Mouse (Mus musculus): Measurements from ENCODE around the gene Sipa1l2. TPM values are rescaled to one million over a fixed set of nuclear protein-coding genes. Genes with fewer than 3 reads are reported as not detected.
A peak's percentile ranks its signal among the peaks of the same experiment; 100 is the strongest.

Sipa1l2 gene
- polyA plus RNA-seq, 1 experiment from 2014 or later, result 24.9 TPM

GRCm38 (mm10) chr8:125449048-125449447 lies 120.6 kb downstream of the Sipa1l2 start:
- H3K9me3 ChIP-seq, result no peaks in the 10 kb centered on the region
- peaks cover 61% of the 10 kb centered on the region for H3K4me1 ChIP-seq
- no peaks in the 10 kb centered on the region for H3K27me3 ChIP-seq (ENCODE audit: insufficient read depth, poor library complexity, severe bottlenecking)
- 51% methylated on average over 6 of the region's 6 CpGs for WGBS
- H3K27ac ChIP-seq, result 0 out of 2 replicates have a peak overlapping the region, but pooled peaks have one; percentile 36
- peaks cover 77% of the 10 kb centered on the region for H3K36me3 ChIP-seq
- H3K4me3 ChIP-seq, result no peak overlapping the region
- DNase-seq (ENCODE audit: low spot score), result no peak

GRCm38 (mm10) chr8:125447543-125447942 lies 122.1 kb downstream of the Sipa1l2 start:
- peak overlapping the region; percentile 18; the same call in 1 of the 2 replicates for H3K27ac ChIP-seq
- DNase-seq (ENCODE audit: low spot score), result peak; percentile 85
- no peak overlapping the region for H3K4me3 ChIP-seq
- peaks cover 77% of the 10 kb centered on the region for H3K36me3 ChIP-seq
- no peaks in the 10 kb centered on the region for H3K9me3 ChIP-seq
- 58% methylated on average over 14 of the region's 14 CpGs for WGBS
- H3K27me3 ChIP-seq (ENCODE audit: insufficient read depth, poor library complexity, severe bottlenecking), result no peaks in the 10 kb centered on the region
- H3K4me1 ChIP-seq, result peaks cover 63% of the 10 kb centered on the region

GRCm38 (mm10) chr8:125446236-125446635 lies 123.4 kb downstream of the Sipa1l2 start:
- H3K4me3 ChIP-seq, result no peak overlapping the region
- peaks cover 70% of the 10 kb centered on the region for H3K4me1 ChIP-seq
- no peaks in the 10 kb centered on the region for H3K9me3 ChIP-seq
- no peaks in the 10 kb centered on the region for H3K27me3 ChIP-seq (ENCODE audit: insufficient read depth, poor library complexity, severe bottlenecking)
- H3K36me3 ChIP-seq, result peaks cover 77% of the 10 kb centered on the region
- no peak for DNase-seq (ENCODE audit: low spot score)
- H3K27ac ChIP-seq, result peak overlapping the region; percentile 67; the same call in 1 of the 2 replicates
- WGBS, result 80% methylated on average over 4 of the region's 4 CpGs

GRCm38 (mm10) chr8:125445225-125445609 lies 124.4 kb downstream of the Sipa1l2 start:
- peak overlapping the region; percentile 67; the same call in 1 of the 2 replicates for H3K27ac ChIP-seq
- DNase-seq (ENCODE audit: low spot score), result no peak
- WGBS, result 50% methylated on average over 3 of the region's 3 CpGs
- peaks cover 68% of the 10 kb centered on the region for H3K4me1 ChIP-seq
- no peaks in the 10 kb centered on the region for H3K9me3 ChIP-seq
- no peak overlapping the region for H3K4me3 ChIP-seq
- H3K27me3 ChIP-seq (ENCODE audit: insufficient read depth, poor library complexity, severe bottlenecking), result no peaks in the 10 kb centered on the region
- H3K36me3 ChIP-seq, result peaks cover 77% of the 10 kb centered on the region

- no peak overlapping the region for H3K4me3 ChIP-seq
- H3K27ac ChIP-seq, result peak overlapping the region; percentile 74; the same call in 1 of the 2 replicates
- peaks cover 62% of the 10 kb centered on the region for H3K4me1 ChIP-seq
- 75% methylated on average over 16 of the region's 16 CpGs for WGBS
- no peaks in the 10 kb centered on the region for H3K9me3 ChIP-seq
- DNase-seq (ENCODE audit: low spot score), result no peak
- no peaks in the 10 kb centered on the region for H3K27me3 ChIP-seq (ENCODE audit: insufficient read depth, poor library complexity, severe bottlenecking)
- peaks cover 77% of the 10 kb centered on the region for H3K36me3 ChIP-seq
Measured at GRCm38 (mm10) chr8:125444457-125445224, 125.0 kb downstream of the Sipa1l2 start.

GRCm38 (mm10) chr8:125435320-125436100 lies 134.1 kb downstream of the Sipa1l2 start:
- Histone ChIP-seq H3K9me3 (no peaks in the 10 kb centered on the region), H3K27me3 (ENCODE audit: insufficient read depth, poor library complexity, severe bottlenecking) (no peaks in the 10 kb centered on the region), H3K27ac (peak overlapping the region; percentile 56; the same call in 1 of the 2 replicates), H3K4me1 (peaks cover 51% of the 10 kb centered on the region), H3K36me3 (peaks cover 77% of the 10 kb centered on the region), H3K4me3 (no peak overlapping the region)
- DNase-seq (ENCODE audit: low spot score), result no peak
- 65% methylated on average over 7 of the region's 7 CpGs for WGBS

- Histone ChIP-seq H3K27me3 (ENCODE audit: insufficient read depth, poor library complexity, severe bottlenecking) (no peaks in the 10 kb centered on the region), H3K9me3 (no peaks in the 10 kb centered on the region), H3K27ac (peak overlapping the region; percentile 43; the same call in 1 of the 2 replicates), H3K4me3 (no peak overlapping the region), H3K4me1 (peaks cover 51% of the 10 kb centered on the region), H3K36me3 (peaks cover 73% of the 10 kb centered on the region)
- DNase-seq (ENCODE audit: low spot score), result no peak
- WGBS, result 57% methylated on average over 8 of the region's 8 CpGs
Measured at GRCm38 (mm10) chr8:125434151-125434550, 135.5 kb downstream of the Sipa1l2 start.

- Histone ChIP-seq H3K36me3 (peaks cover 57% of the 10 kb centered on the region), H3K4me3 (no peak overlapping the region), H3K9me3 (no peaks in the 10 kb centered on the region), H3K27ac (no peak overlapping the region), H3K27me3 (ENCODE audit: insufficient read depth, poor library complexity, severe bottlenecking) (no peaks in the 10 kb centered on the region), H3K4me1 (peaks cover 44% of the 10 kb centered on the region)
- WGBS, result 65% methylated on average over 3 of the region's 3 CpGs
- DNase-seq (ENCODE audit: low spot score), result no peak
Measured at GRCm38 (mm10) chr8:125431321-125431720, 138.3 kb downstream of the Sipa1l2 start.

- peaks cover 42% of the 10 kb centered on the region for H3K4me1 ChIP-seq
- WGBS, result 82% methylated on average over 5 of the region's 5 CpGs
- no peaks in the 10 kb centered on the region for H3K27me3 ChIP-seq (ENCODE audit: insufficient read depth, poor library complexity, severe bottlenecking)
- H3K36me3 ChIP-seq, result peaks cover 56% of the 10 kb centered on the region
- H3K4me3 ChIP-seq, result no peak overlapping the region
- DNase-seq (ENCODE audit: low spot score), result no peak
- H3K9me3 ChIP-seq, result no peaks in the 10 kb centered on the region
- no peak overlapping the region for H3K27ac ChIP-seq
Measured at GRCm38 (mm10) chr8:125430796-125431195, 138.8 kb downstream of the Sipa1l2 start.

GRCm38 (mm10) chr8:125428979-125429690 lies 140.5 kb downstream of the Sipa1l2 start:
- DNase-seq (ENCODE audit: low spot score), result no peak
- H3K4me1 ChIP-seq, result peaks cover 33% of the 10 kb centered on the region
- H3K27me3 ChIP-seq (ENCODE audit: insufficient read depth, poor library complexity, severe bottlenecking), result no peaks in the 10 kb centered on the region
- peaks cover 56% of the 10 kb centered on the region for H3K36me3 ChIP-seq
- 72% methylated on average over 8 of the region's 8 CpGs for WGBS
- 0 out of 2 replicates have a peak overlapping the region, but pooled peaks have one; percentile 7 for H3K27ac ChIP-seq
- no peak overlapping the region for H3K4me3 ChIP-seq
- H3K9me3 ChIP-seq, result no peaks in the 10 kb centered on the region

GRCm38 (mm10) chr8:125423861-125424260 lies 145.7 kb downstream of the Sipa1l2 start:
- no peak overlapping the region for H3K4me3 ChIP-seq
- no peak for DNase-seq (ENCODE audit: low spot score)
- H3K9me3 ChIP-seq, result no peaks in the 10 kb centered on the region
- no peaks in the 10 kb centered on the region for H3K27me3 ChIP-seq (ENCODE audit: insufficient read depth, poor library complexity, severe bottlenecking)
- peaks cover 39% of the 10 kb centered on the region for H3K4me1 ChIP-seq
- peaks cover 63% of the 10 kb centered on the region for H3K36me3 ChIP-seq
- WGBS, result 59% methylated on average over 10 of the region's 10 CpGs
- no peak overlapping the region for H3K27ac ChIP-seq

- Histone ChIP-seq H3K36me3 (peaks cover 84% of the 10 kb centered on the region), H3K4me1 (peaks cover 48% of the 10 kb centered on the region), H3K27me3 (ENCODE audit: insufficient read depth, poor library complexity, severe bottlenecking) (no peaks in the 10 kb centered on the region), H3K27ac (no peak overlapping the region), H3K4me3 (no peak overlapping the region), H3K9me3 (no peaks in the 10 kb centered on the region)
- DNase-seq (ENCODE audit: low spot score), result no peak
- WGBS, result 86% methylated on average over 14 of the region's 14 CpGs
Measured at GRCm38 (mm10) chr8:125419202-125419830, 150.3 kb downstream of the Sipa1l2 start.
